Mouse (Mus musculus): Measurements from ENCODE around the gene Slc6a19. TPM values are rescaled to one million over a fixed set of nuclear protein-coding genes. Genes with fewer than 3 reads are reported as not detected.
"Not testable (repeated sequence)": the region's sequence is repeated elsewhere in the genome, so short reads cannot be mapped to it uniquely, and the experiment has no call there.

The Slc6a19 gene
- polyA plus RNA-seq (2014; fragmentation: Nextera tagmentation; extraction: Ambion mirVana), result not detected in 2 replicates

DNA sequence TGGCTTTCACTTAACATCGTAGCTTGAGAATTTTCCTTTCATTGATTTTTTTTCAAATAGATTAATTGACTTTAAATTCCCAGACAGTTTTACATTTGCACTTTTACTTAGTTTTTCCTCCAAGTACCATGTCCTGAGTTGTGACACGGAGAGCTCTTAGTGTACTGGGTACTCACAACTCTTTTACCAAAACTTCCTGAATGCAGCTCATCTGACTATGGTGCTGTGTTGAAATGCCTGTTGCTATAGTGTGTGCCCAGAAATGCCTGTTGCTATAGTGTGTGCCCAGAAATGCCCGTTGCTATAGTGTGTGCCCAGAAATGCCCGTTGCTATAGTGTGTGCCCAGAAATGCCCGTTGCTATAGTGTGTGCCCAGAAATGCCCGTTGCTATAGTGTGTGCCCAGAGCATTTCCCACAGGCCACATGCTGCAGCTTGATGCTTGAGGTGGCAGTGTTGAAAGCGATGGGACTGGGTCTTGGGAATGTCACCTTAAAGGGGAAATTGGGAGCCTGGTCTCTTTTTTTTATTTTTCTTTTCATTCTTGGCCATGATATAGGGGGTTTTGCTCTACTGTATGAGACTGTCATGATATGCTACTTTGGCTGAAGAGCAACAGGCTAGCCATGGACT is at the start of gene Slc6a19:
Slc6a19 (minus strand) TSS at position 172 of the 632 bp plus-strand sequence.
- H3K27me3 ChIP-seq (ENCODE audit: control insufficient read depth, insufficient read depth, low read length), result no peaks in the 10 kb centered on the region
- H3K4me1 ChIP-seq (replicated peaks; ENCODE audit: control insufficient read depth, insufficient read depth, low read length), result no peaks in the 10 kb centered on the region
- ATAC-seq (ENCODE audit: low FRiP score) (no peak), DNase-seq (ENCODE audit: low spot score) (no peak)
- no peak within 1 kb of the TSS for H3K27ac ChIP-seq (ENCODE audit: low read depth, low read length)
- WGBS, result 85% methylated on average over 7 of the region's 7 CpGs
- H3K36me3 ChIP-seq (ENCODE audit: control insufficient read depth, insufficient read depth, low read length), result no peaks in the 10 kb centered on the region
- no peak within 1 kb of the TSS for H3K4me2 ChIP-seq (replicated peaks; ENCODE audit: low read depth, low read length)
- no peaks in the 10 kb centered on the region for H3K9me3 ChIP-seq (ENCODE audit: control insufficient read depth, low read length)
- no peak within 1 kb of the TSS for H3K4me3 ChIP-seq (ENCODE audit: low read depth, low read length)
- H3K9ac ChIP-seq (ENCODE audit: low read depth, low read length), result no peak within 1 kb of the TSS

- WGBS, result 92% methylated on average over 3 of the region's 3 CpGs
- H3K4me3 ChIP-seq (ENCODE audit: low read depth, low read length), result no peak overlapping the region
- H3K9me3 ChIP-seq (ENCODE audit: control insufficient read depth, low read length), result no peaks in the 10 kb centered on the region
- H3K36me3 ChIP-seq (ENCODE audit: control insufficient read depth, insufficient read depth, low read length), result no peaks in the 10 kb centered on the region
- peaks cover 5% of the 10 kb centered on the region; the same call in 1 of the 2 replicates for H3K4me1 ChIP-seq (replicated peaks; ENCODE audit: control insufficient read depth, insufficient read depth, low read length)
- no peak overlapping the region for H3K4me2 ChIP-seq (replicated peaks; ENCODE audit: low read depth, low read length)
- no peaks in the 10 kb centered on the region for H3K27me3 ChIP-seq (ENCODE audit: control insufficient read depth, insufficient read depth, low read length)
- no peak overlapping the region for H3K27ac ChIP-seq (ENCODE audit: low read depth, low read length)
- no peak for DNase-seq (ENCODE audit: low spot score)
- no peak overlapping the region for H3K9ac ChIP-seq (ENCODE audit: low read depth, low read length)
- no peak for ATAC-seq (ENCODE audit: low FRiP score)
Measured at GRCm38 (mm10) chr13:73751284-73751683, 46.6 kb upstream of the Slc6a19 start.

DNA sequence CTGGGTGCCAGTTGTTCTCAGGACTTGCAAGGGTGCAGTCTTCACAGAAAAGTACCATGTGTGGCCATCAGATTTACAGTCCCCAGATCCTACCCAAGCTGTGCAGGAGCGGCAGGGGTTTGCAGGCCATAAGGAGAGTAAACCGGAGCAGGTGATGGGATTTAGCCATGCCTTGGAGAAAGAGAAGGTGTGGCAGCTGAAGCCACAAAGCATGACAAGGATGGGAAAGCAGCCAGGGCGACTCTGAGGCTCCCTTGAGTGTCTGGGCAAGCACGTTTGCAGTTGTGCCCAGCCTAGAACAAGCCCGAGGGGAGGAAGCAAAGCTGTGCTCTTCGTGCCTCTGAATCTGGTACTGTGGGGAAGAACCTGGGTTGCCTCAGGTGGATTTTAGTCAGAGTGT is 45.8 kb upstream of the Slc6a19 start:
- no peak for ATAC-seq (ENCODE audit: low FRiP score)
- H3K9me3 ChIP-seq (ENCODE audit: control insufficient read depth, low read length), result no peaks in the 10 kb centered on the region
- WGBS, result 72% methylated on average over 6 of the region's 6 CpGs

DNA sequence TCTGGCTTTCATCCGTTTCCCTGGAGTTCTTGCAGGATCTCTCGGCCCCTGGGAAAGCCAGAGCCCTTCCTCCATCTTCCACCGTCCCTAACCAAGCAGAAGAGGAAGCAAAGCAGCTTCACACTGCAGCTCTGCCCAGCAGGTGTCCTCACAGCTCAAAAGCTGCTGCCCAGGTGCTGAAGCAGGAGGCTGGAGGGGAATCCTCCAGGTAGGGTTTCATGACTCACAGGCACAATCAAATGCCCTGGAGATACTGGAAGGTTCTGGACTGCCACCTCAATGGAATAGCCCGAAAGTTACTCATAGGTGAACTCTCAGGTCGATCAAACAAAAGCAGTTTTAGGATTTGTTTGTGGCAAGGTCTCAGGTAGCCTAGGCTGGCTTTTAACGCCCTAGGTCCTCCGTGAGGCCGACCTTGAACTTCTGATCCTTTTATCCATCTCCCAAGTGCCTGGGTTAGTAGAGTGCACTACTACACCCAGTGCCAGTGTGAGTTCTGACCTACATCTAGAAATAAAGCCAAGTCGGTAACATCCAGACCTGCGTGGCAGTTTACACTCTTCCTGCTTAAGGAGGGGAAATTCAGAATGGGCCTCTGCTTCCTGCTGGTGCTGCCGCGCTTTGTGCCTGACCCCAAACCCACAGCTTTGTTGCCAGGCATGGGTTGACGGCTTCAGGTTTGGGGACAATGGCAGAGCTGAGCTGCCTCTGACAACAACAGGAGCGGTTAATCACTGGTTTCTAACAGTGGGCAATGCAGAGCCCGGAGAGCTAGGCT is 44.2 kb upstream of the Slc6a19 start:
- DNase-seq (ENCODE audit: low spot score), result no peak
- Histone ChIP-seq H3K9ac (ENCODE audit: low read depth, low read length) (no peak overlapping the region), H3K9me3 (ENCODE audit: control insufficient read depth, low read length) (no peaks in the 10 kb centered on the region), H3K27me3 (ENCODE audit: control insufficient read depth, insufficient read depth, low read length) (no peaks in the 10 kb centered on the region), H3K36me3 (ENCODE audit: control insufficient read depth, insufficient read depth, low read length) (no peaks in the 10 kb centered on the region), H3K4me3 (ENCODE audit: low read depth, low read length) (no peak overlapping the region), H3K4me1 (replicated peaks; ENCODE audit: control insufficient read depth, insufficient read depth, low read length) (peaks cover 5% of the 10 kb centered on the region; the same call in 1 of the 2 replicates), H3K4me2 (replicated peaks; ENCODE audit: low read depth, low read length) (no peak overlapping the region), H3K27ac (ENCODE audit: low read depth, low read length) (no peak overlapping the region)
- ATAC-seq (ENCODE audit: low FRiP score), result no peak
- WGBS, result 38% methylated on average over 15 of the region's 15 CpGs

More for the DNA sequence above, 45.8 kb upstream of the Slc6a19 start:
- H3K27ac ChIP-seq (ENCODE audit: low read depth, low read length), result no peak overlapping the region
- no peak overlapping the region for H3K4me2 ChIP-seq (replicated peaks; ENCODE audit: low read depth, low read length)
- H3K36me3 ChIP-seq (ENCODE audit: control insufficient read depth, insufficient read depth, low read length), result no peaks in the 10 kb centered on the region
- H3K9ac ChIP-seq (ENCODE audit: low read depth, low read length), result no peak overlapping the region
- no peak for DNase-seq (ENCODE audit: low spot score)
- H3K4me3 ChIP-seq (ENCODE audit: low read depth, low read length), result no peak overlapping the region
- no peaks in the 10 kb centered on the region for H3K27me3 ChIP-seq (ENCODE audit: control insufficient read depth, insufficient read depth, low read length)
- peaks cover 5% of the 10 kb centered on the region; the same call in 1 of the 2 replicates for H3K4me1 ChIP-seq (replicated peaks; ENCODE audit: control insufficient read depth, insufficient read depth, low read length)

GRCm38 (mm10) chr13:73743662-73744061 is 39.0 kb upstream of the Slc6a19 start:
- Histone ChIP-seq H3K4me3 (ENCODE audit: low read depth, low read length) (no peak overlapping the region), H3K4me2 (replicated peaks; ENCODE audit: low read depth, low read length) (no peak overlapping the region), H3K9ac (ENCODE audit: low read depth, low read length) (no peak overlapping the region), H3K27ac (ENCODE audit: low read depth, low read length) (no peak overlapping the region), H3K9me3 (ENCODE audit: control insufficient read depth, low read length) (no peaks in the 10 kb centered on the region), H3K4me1 (replicated peaks; ENCODE audit: control insufficient read depth, insufficient read depth, low read length) (no peaks in the 10 kb centered on the region; the same call in 1 of the 2 replicates), H3K36me3 (ENCODE audit: control insufficient read depth, insufficient read depth, low read length) (no peaks in the 10 kb centered on the region), H3K27me3 (ENCODE audit: control insufficient read depth, insufficient read depth, low read length) (no peaks in the 10 kb centered on the region)
- ATAC-seq (ENCODE audit: low FRiP score) (no peak), DNase-seq (ENCODE audit: low spot score) (no peak)
- 85% methylated on average over 3 of the region's 3 CpGs for WGBS

GRCm38 (mm10) chr13:73742944-73743343 is 38.3 kb upstream of the Slc6a19 start:
- peak; percentile 35 for DNase-seq (ENCODE audit: low spot score)
- H3K27ac ChIP-seq (ENCODE audit: low read depth, low read length), result no peak overlapping the region
- no peak overlapping the region for H3K9ac ChIP-seq (ENCODE audit: low read depth, low read length)
- H3K36me3 ChIP-seq (ENCODE audit: control insufficient read depth, insufficient read depth, low read length), result no peaks in the 10 kb centered on the region
- H3K4me1 ChIP-seq (replicated peaks; ENCODE audit: control insufficient read depth, insufficient read depth, low read length), result no peaks in the 10 kb centered on the region; the same call in 1 of the 2 replicates
- H3K4me3 ChIP-seq (ENCODE audit: low read depth, low read length), result no peak overlapping the region
- H3K9me3 ChIP-seq (ENCODE audit: control insufficient read depth, low read length), result no peaks in the 10 kb centered on the region
- ATAC-seq (ENCODE audit: low FRiP score), result peak; percentile 84
- no peaks in the 10 kb centered on the region for H3K27me3 ChIP-seq (ENCODE audit: control insufficient read depth, insufficient read depth, low read length)
- no peak overlapping the region for H3K4me2 ChIP-seq (replicated peaks; ENCODE audit: low read depth, low read length)
- 42% methylated on average over 4 of the region's 4 CpGs for WGBS

DNA sequence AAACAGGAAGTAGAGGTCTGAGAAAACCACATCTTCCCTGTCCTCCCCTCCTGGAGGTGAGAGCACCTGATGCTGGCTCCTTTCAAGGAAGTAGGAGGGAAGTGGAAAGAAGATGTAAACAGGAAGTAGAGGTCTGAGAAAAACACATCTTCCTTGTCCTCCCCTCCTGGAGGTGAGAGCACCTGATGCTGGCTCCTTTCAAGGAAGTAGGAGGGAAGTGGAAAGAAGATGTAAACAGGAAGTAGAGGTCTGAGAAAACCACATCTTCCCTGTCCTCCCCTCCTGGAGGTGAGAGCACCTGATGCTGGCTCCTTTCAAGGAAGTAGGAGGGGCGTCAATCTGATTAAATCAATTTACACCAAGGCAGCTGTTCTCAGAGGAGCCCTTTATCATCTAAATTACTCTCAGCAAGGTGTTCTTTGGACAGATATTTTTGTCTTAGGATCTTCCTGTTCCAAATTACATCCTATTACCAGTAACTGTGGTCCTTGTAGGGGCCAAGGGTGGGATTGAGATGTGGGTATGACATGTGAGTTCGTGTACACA is 35.8 kb upstream of the Slc6a19 start:
- DNase-seq (ENCODE audit: low spot score); H3K9me3 ChIP-seq (ENCODE audit: control insufficient read depth, low read length); H3K4me3 ChIP-seq (ENCODE audit: low read depth, low read length); H3K4me1 ChIP-seq (replicated peaks; ENCODE audit: control insufficient read depth, insufficient read depth, low read length); ATAC-seq (ENCODE audit: low FRiP score); H3K9ac ChIP-seq (ENCODE audit: low read depth, low read length); H3K36me3 ChIP-seq (ENCODE audit: control insufficient read depth, insufficient read depth, low read length); H3K4me2 ChIP-seq (replicated peaks; ENCODE audit: low read depth, low read length); H3K27me3 ChIP-seq (ENCODE audit: control insufficient read depth, insufficient read depth, low read length); H3K27ac ChIP-seq (ENCODE audit: low read depth, low read length): not testable (repeated sequence)
- 60% methylated on average over 2 of the region's 2 CpGs for WGBS

DNA sequence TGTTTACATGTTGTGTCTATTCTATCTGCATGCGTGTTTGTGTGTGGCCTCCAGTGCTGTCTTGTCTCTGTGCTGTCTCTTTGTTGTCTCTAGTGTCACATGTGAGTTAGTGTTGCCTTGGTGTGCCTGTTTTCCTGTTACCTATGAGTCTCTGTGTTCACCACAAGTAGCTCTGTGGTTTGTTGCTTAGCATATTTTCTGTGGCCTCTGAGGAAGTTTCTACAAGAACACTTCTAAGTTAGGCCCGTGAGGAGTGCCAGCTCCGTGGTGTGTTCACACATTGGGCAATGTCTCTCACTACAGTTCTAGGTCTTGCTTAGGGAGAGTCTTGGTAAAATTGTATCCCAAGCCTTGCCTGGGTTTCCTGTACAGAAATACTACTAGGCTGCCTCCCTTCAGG is 32.3 kb upstream of the Slc6a19 start:
- H3K36me3 ChIP-seq (ENCODE audit: control insufficient read depth, insufficient read depth, low read length), result no peaks in the 10 kb centered on the region
- H3K27ac ChIP-seq (ENCODE audit: low read depth, low read length), result no peak overlapping the region
- H3K4me2 ChIP-seq (replicated peaks; ENCODE audit: low read depth, low read length), result no peak overlapping the region
- H3K9ac ChIP-seq (ENCODE audit: low read depth, low read length), result no peak overlapping the region
- H3K27me3 ChIP-seq (ENCODE audit: control insufficient read depth, insufficient read depth, low read length), result peaks cover 6% of the 10 kb centered on the region
- peaks cover 3% of the 10 kb centered on the region; the same call in 1 of the 2 replicates for H3K4me1 ChIP-seq (replicated peaks; ENCODE audit: control insufficient read depth, insufficient read depth, low read length)
- no peak for ATAC-seq (ENCODE audit: low FRiP score)
- DNase-seq (ENCODE audit: low spot score), result no peak
- no peaks in the 10 kb centered on the region for H3K9me3 ChIP-seq (ENCODE audit: control insufficient read depth, low read length)
- 89% methylated on average over 3 of the region's 3 CpGs for WGBS
- no peak overlapping the region for H3K4me3 ChIP-seq (ENCODE audit: low read depth, low read length)

All from hindbrain, embryonic 11.5 days (tissue).